Mouse (Mus musculus): Measurements from ENCODE around the gene Itgb7.

The Itgb7 gene

GRCm38 (mm10) chr15:102248812-102249191 lies 17.1 kb upstream of the Itgb7 start:
- DNase-seq (ENCODE audit: low spot score in 2 of 2), result no peak

GRCm38 (mm10) chr15:102248131-102248811 lies 16.5 kb upstream of the Itgb7 start:
- DNase-seq (ENCODE audit: low spot score in 2 of 2), result no peak

DNA sequence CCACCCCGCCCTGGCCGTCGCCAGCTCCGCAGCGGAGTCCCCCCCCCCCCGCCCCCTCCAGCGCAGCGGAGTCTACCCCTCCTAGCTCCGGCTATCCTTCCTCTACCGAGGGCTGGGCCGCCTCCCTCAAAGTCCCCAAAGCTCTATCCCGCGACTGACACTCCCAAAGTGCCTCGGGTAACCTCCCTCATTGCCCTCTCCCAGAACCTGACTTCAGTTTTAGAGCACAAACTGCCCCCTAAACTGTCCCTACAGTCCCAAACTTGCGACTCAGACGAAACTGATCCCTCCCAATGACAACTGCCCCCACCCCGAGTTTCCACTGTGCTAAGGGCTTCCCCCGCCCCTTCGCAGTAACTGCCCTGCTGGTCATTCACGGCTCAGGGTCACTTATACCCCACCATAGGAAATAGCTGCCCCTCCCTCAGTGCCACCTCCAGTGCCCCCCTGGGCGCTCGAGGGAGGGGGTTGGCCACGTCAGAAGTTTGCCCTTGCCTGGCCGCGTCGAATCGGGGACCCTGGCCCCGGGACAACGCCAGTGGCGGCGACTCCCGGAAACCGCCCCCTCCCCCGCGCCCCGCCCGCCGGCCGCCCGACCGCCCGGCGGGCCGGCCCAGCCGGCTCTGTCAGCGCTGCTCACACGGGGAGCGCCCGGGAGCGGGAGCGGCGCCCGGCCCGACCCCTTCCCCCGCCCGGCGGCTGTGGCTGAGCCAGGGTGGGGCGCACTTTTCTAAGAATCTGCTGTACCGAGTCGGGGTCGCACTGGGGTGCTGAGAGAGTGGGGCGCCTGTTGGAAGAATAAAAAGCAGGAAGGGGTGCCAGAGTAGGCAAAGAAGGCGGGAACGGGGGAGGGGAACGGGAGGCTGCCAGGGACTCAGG lies 15.7 kb upstream of the Itgb7 start:
- peak in 1 of 2 experiments; percentile 36 for DNase-seq (ENCODE audit: low spot score in 2 of 2)

GRCm38 (mm10) chr15:102246866-102247251 lies 15.1 kb upstream of the Itgb7 start:
- DNase-seq (ENCODE audit: low spot score in 2 of 2), result peak; percentile 63 to 72

GRCm38 (mm10) chr15:102245891-102246741 lies 14.4 kb upstream of the Itgb7 start:
- peak in 1 of 2 experiments; percentile 49 for DNase-seq (ENCODE audit: low spot score in 2 of 2)

DNA sequence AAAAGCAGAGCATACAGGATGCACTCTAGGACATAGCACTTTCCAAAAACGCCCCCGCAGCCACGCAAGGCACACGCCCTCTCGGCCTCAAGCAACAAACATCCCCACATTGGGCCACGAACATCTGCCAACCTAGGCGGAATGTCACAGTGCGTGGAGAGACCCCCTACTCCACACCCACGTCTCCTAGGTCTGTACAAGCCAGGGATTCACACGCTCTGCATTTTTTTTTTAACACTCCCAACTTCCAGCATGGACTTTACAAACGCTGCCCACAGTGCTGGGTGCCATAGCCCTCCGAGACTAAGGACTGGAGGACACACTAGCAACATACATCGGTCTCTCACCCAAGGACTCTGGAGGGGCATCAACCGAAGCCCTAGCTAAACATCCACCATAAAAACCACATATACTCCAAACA lies 13.7 kb upstream of the Itgb7 start:
- no peak for DNase-seq (ENCODE audit: low spot score in 2 of 2)

GRCm38 (mm10) chr15:102244306-102245191 lies 12.8 kb upstream of the Itgb7 start:
- DNase-seq (ENCODE audit: low spot score in 2 of 2), result no peak

- DNase-seq (ENCODE audit: low spot score in 2 of 2), result no peak
Observed at GRCm38 (mm10) chr15:102243229-102244190, 11.8 kb upstream of the Itgb7 start.

DNA sequence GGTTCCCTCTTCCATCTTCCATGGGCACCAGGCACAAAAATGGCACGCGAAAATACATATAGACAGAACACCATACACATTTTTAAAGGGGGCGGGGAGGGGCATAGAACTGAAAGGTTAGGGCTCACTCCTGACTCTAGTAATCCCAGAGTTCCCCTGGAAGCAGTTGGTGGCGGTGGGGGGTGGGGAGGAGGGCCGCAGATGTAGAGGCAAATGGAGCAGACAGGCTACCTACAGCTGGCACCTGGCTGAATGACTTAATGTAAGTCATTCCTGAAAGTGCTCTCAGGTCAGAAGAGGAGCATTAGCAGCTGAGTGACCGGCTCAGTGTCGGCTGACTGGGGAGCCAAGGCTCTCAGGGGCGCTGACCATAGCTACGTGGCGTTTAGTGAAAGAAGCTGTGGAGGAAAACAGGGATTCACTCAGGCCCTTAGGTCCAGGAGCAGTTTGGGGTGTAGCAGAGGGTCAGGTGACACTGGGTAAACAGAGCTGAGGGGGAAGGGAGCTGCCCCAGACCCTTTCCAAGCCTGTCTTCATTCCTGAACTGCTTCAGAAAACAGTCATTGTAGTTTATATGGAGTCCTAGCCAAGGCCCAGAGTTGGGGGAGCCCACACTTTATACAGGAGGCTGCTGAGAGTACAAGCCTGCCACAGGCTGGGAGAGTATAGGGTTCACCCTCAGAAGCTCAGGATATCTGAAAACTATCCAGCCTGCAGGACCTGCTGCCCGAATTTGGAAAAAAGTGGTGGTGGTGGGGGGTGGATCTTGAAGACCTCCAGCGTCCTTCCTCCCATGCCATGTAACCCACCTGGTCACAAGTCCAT lies 10.9 kb upstream of the Itgb7 start:
- no peak for DNase-seq (ENCODE audit: low spot score in 2 of 2)

DNA sequence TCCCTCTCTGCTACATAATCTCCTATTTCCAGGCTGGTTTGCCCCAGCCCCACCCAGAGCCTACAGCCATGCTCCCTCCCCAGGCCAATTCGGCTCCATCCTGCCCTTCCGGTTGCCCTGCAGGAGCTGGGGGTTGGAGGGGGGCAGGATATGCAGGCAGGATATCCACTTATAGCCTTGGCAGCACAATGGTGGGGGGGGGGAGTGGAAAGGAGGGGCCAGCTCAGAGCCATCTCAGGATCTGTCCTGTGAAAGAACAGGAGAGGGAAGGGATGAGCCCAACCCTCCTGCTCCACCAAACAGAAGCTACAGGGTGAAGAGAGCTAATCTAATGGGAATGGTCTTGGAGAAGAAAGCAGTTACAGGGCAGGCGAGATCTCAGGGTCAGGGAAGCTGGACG lies 8.9 kb upstream of the Itgb7 start:
- no peak for DNase-seq (ENCODE audit: low spot score in 2 of 2)

DNA sequence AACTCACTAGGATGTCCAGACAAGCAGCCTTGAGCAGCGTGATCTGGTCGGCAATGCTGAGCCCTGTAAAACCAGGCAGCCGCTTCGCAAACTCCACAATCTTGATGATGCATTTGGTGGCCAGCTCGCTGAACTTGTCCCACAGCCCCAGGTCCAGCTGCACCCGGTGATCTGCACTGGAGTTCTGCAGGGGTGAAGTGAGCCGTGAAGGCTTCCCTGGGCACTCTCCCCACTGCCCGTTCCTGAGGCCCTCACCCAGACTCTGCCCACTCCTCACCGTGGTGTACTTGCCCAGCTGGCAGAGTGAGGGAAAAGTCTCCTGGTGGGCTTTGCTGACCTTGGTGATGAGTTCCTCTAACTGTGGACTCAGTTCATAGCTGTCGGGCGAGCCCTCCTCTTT lies 8.1 kb upstream of the Itgb7 start:
- DNase-seq (ENCODE audit: low spot score in 2 of 2), result no peak

GRCm38 (mm10) chr15:102239260-102239590 lies 7.5 kb upstream of the Itgb7 start:
- peak; percentile 69 to 79 for DNase-seq (ENCODE audit: low spot score in 2 of 2)

- no peak for DNase-seq (ENCODE audit: low spot score in 2 of 2)
Observed at GRCm38 (mm10) chr15:102238543-102239259, 7.0 kb upstream of the Itgb7 start.

DNA sequence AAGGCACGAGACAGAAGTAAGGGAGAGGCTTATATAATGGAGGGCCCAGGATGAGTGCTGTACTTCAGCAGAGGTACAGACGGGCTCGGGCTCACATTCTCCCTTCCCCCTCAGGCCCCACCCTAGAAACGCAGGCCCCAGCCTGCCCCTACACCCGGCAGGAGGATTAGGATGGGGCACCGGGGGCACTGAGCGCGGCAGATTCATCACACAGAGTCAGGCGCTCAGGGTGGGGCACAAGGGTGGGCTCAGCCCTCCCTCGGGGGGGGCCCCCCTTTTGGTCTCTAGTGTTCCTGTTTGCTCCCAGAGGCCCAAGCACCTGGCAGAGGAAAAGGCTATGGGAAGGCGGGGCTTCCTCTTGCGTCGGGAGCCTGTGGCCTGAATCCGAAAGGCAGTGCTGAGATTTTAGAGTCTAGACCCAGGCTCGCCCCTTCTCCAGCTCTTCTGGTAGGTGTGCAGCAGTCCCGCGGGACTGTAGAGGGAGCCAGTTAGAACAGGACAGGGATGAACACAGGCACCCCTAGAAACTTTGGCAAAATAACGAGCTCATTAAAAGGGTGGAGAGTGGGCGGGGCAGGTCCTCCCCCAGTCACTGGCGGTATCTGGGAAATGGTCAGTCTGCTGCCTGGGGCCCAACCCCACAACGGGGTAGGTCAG lies 3.8 kb upstream of the Itgb7 start:
- no peak for DNase-seq (ENCODE audit: low spot score in 2 of 2)

- no peak for DNase-seq (ENCODE audit: low spot score in 2 of 2)
Observed at GRCm38 (mm10) chr15:102233896-102234295, 2.2 kb upstream of the Itgb7 start.

- DNase-seq (ENCODE audit: low spot score in 2 of 2), result no peak
Observed at GRCm38 (mm10) chr15:102232764-102233163, 1.0 kb upstream of the Itgb7 start.

DNA sequence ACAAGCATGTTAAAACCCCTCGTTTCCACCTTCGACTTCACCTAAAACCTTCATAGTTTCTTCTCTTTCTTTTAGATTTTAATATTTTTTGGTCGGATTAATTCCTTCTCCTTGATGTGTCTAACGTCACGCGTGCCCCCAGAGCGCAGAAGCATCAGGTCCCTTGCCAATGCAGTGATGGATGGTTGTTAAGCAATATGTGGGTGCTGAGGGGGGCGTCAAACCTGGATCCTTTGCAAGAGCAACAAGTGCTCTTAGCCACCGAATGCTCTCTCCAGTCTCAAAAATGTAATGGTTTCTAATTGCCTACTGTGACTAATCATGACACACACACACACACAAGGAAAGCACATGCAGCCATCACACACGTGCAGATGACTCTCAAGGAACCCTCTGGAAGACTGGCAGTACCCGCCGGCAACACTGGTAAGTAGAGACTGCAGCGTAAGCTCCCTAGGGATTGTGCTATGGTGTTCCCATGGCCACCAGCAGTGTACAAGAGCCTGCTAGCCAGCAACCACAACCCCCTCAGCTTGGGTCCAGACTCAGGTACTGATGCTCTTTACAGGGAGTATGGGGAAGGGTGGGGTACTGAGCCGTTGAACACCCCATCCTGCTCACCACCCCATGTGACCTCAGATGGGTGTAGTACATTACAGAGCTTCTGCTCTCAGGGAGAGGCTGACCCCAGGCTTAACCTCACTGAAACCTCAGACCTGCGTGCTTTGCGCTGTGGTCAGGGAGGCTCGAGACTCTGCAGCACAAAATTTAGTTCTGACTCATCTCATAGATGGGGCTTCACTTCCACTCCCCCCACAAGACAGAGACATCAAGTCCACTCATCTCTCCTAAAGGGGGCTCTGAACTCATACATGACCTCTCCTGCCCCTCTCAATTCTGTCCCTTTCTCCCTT lies 1.1 kb downstream of the Itgb7 start:
- no peak for DNase-seq (ENCODE audit: low spot score in 2 of 2)
